Comparison of ENCODE assay signal across 20 mouse cellular contexts in genomic region chr9:47572132-47572531, GRCm38 (mm10).
"Had no signal": no experiment of that assay in that cellular context is flagged by ENCODE, and none has a peak within 500 bp of the region (broad histone marks: within the 10 kb centered on the region; RNA-seq: fewer than 3 reads in every experiment).

No protein-coding gene starts in this region.

- H3K27me3 ChIP-seq: midbrain, embryonic 12.5 days; midbrain, embryonic 15.5 days; neural tube, embryonic 13.5 days had no signal

- H3K9me3 ChIP-seq: limb, embryonic 12.5 days; limb, embryonic 15.5 days; midbrain, embryonic 12.5 days; midbrain, embryonic 15.5 days; neural tube, embryonic 13.5 days had no signal

- DNase-seq: kidney, adult 2 months; kidney, postnatal 14 days; kidney, postnatal 4 days; layer of hippocampus, adult 9-11 months; layer of hippocampus, postnatal 36 days; left cerebral cortex, postnatal 4 days; liver, postnatal 0 days; lung, embryonic 14.5 days; retina, postnatal 1 day; right cerebral cortex, postnatal 25 days; spleen, adult 18-20 months; thymus, postnatal 25 days had no signal

- H3K9ac ChIP-seq: limb, embryonic 12.5 days; limb, embryonic 15.5 days; liver, embryonic 14.5 days; liver, postnatal 0 days; lung, embryonic 14.5 days; midbrain, embryonic 12.5 days; midbrain, embryonic 15.5 days; neural tube, embryonic 13.5 days had no signal

- H3K4me3 ChIP-seq: left cerebral cortex, adult 2 months; limb, embryonic 12.5 days; limb, embryonic 15.5 days; midbrain, embryonic 12.5 days; midbrain, embryonic 15.5 days; neural tube, embryonic 13.5 days had no signal

- H3K27ac ChIP-seq: left cerebral cortex, adult 2 months; limb, embryonic 12.5 days; limb, embryonic 15.5 days; liver, embryonic 14.5 days; macrophage; midbrain, embryonic 12.5 days; midbrain, embryonic 15.5 days; neural tube, embryonic 13.5 days had no signal

- H3K36me3 ChIP-seq: limb, embryonic 12.5 days; limb, embryonic 15.5 days; midbrain, embryonic 12.5 days; midbrain, embryonic 15.5 days; neural tube, embryonic 13.5 days had no signal
